Mouse (Mus musculus) C2C12 (cell line): ENCODE data around the gene Eif1. TPM values are rescaled to one million over a fixed set of nuclear protein-coding genes. Genes with fewer than 3 reads are reported as not detected.

ENCODE experiments used
- H3K27me3 ChIP-seq: one replicate; pipeline ENCODE4 v1.6.1; 2011; ENCODE audit not compliant: control insufficient read depth, insufficient read depth, insufficient read length
- H3K36me3 ChIP-seq: one replicate; pipeline ENCODE4 v1.6.1; 2011; ENCODE audit not compliant: control insufficient read depth, insufficient read depth
- H3K4me3 ChIP-seq: one replicate; pipeline ENCODE4 v1.5.1; 2011; ENCODE audit warnings: mild to moderate bottlenecking, control low read depth; ENCODE audit not compliant: poor library complexity, insufficient read depth, severe bottlenecking
- H3K79me2 ChIP-seq: one replicate; pipeline ENCODE4 v1.6.1; 2011; ENCODE audit not compliant: control insufficient read depth, insufficient read depth
- H3K79me3 ChIP-seq: one replicate; pipeline ENCODE4 v1.6.1; 2011; ENCODE audit warnings: low read depth, control low read depth
- H3ac ChIP-seq: one replicate; pipeline ENCODE3; 2011; ENCODE audit warnings: low read depth; ENCODE audit not compliant: control insufficient read depth, insufficient read length
- CEBPB ChIP-seq: IDR thresholded peaks from one replicate; pipeline ENCODE4 v1.6.1; 2011; ENCODE audit warnings: low read depth, mild to moderate bottlenecking, control low read depth, moderate library complexity
- CTCF ChIP-seq: IDR thresholded peaks from one replicate; pipeline ENCODE4 v1.5.1; 2011; ENCODE audit not compliant: control insufficient read depth, insufficient read depth, insufficient read length
- FOSL1 ChIP-seq: IDR thresholded peaks from one replicate; pipeline ENCODE4 v1.8.0; 2011; ENCODE audit warnings: mild to moderate bottlenecking, low read length; ENCODE audit not compliant: poor library complexity, insufficient read depth, severe bottlenecking
- MAX ChIP-seq: IDR thresholded peaks from one replicate; pipeline ENCODE4 v1.6.1; 2011; ENCODE audit warnings: mild to moderate bottlenecking, control low read depth
- MYOD1 ChIP-seq: IDR thresholded peaks from one replicate; pipeline ENCODE4 v1.6.1; 2011; ENCODE audit warnings: low read depth; ENCODE audit not compliant: control insufficient read depth, insufficient read length
- MYOG ChIP-seq: IDR thresholded peaks from one replicate; pipeline ENCODE4 v1.6.1; 2011; ENCODE audit not compliant: control insufficient read depth, insufficient read length; ENCODE audit errors: extremely low read depth
- USF1 ChIP-seq: IDR thresholded peaks from one replicate; pipeline ENCODE4 v1.6.1; 2011; ENCODE audit warnings: low read depth, mild to moderate bottlenecking, control low read depth, moderate library complexity
- polyA plus RNA-seq: library from polyadenylated mRNA; unstranded; fragments of >200 nt; fragmentation: generic; extraction: Trizol; gene quantifications from one replicate; pipeline ENCODE4 v1.2.1, GENCODE M21; 2012; ENCODE audit warnings: missing spikeins

Gene Eif1
- polyA plus RNA-seq, 1 experiment: 1,136 TPM

DNA sequence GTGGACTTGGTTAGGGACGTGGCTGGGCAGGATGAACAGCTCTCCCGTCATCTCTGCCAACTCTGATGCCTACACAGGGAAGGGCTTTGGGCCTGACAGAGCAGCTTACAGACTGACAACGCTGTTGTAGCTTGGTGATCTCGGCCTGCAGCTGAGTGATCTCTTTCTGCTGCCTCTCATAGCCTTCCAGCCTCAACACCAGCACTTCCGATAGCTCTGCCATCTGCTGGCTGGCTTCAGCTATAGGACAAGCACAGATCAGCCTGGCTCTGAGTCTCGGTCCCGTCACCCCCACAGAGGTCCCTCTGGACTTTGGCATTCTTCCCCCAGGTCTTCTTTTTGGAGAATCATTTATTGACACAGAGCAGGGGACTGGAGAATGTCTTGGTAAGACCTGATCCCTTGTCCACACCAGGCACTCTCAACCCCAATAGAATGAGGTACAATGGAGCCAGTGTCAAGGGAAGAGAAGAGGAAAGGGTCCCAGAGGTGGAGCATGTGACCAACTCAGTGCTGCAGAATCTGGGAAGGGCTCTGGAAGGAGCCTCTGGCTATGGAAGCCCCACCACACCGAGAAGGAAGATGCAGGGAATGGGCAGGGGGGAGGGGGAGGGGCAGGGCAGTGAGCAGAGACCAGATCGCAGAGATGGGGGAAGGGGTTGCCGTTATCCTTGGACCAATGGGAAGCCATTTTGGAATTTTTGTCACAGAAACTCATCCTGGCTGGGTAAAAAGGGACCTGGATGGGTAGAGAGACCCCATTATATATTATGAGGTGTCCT, 32.6 kb downstream of the Eif1 start:
- H3K27me3 ChIP-seq: peaks cover 21% of the 10 kb centered on the region
- H3K79me2 ChIP-seq: no peaks in the 10 kb centered on the region
- H3K79me3 ChIP-seq: no peaks in the 10 kb centered on the region
- peak; percentile 9 for TF ChIP-seq CTCF
- no peak for TF ChIP-seq FOSL1
- no peak overlapping the region for H3ac ChIP-seq
- no peak overlapping the region for H3K4me3 ChIP-seq
- no peaks in the 10 kb centered on the region for H3K36me3 ChIP-seq

DNA sequence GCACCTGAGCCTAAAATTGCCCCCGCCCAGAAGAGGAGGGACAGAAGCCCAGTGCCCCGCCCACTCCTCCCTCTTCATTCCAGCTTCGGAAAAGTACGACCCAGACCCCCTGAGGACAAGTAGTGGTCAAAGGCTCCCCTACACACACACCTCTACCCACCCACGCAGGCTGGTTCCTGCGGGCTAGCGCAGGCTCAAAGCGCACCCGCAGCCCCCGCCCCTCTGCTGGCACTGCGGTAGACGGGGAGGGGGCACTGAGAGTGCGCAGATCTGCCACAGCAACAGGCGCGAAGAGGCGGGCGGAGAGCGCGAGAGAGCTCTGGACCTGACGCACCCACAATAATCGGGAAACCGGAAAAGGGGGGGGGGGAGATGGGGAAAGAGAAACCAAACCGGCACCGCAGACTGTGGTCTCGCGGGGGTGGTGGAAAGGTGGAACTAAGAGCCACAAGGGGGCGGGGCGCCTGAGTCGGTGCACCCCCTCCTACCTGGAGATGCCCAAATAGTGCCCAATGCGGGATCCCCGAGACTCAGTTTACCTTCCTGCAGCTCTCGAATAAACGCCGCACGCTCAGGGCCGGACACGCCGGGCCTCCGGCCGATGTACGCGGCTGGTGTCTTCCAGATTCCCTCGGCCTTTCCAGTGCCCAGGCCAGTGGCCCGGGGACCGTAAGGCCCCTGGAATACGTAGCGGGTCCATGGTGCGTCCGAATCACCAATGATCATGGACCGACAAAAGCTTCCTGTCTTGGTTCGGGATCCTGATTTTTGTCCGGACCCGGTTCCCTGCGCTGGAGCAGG, 35.7 kb downstream of the Eif1 start:
- H3K79me2 ChIP-seq: no peaks in the 10 kb centered on the region
- peaks cover 13% of the 10 kb centered on the region for H3K27me3 ChIP-seq
- peak overlapping the region; percentile 43 for H3K4me3 ChIP-seq
- no peaks in the 10 kb centered on the region for H3K79me3 ChIP-seq
- H3K36me3 ChIP-seq: no peaks in the 10 kb centered on the region
- no peak for TF ChIP-seq CEBPB
- TF ChIP-seq MAX: no peak
- peak overlapping the region; percentile 69 for H3ac ChIP-seq

DNA sequence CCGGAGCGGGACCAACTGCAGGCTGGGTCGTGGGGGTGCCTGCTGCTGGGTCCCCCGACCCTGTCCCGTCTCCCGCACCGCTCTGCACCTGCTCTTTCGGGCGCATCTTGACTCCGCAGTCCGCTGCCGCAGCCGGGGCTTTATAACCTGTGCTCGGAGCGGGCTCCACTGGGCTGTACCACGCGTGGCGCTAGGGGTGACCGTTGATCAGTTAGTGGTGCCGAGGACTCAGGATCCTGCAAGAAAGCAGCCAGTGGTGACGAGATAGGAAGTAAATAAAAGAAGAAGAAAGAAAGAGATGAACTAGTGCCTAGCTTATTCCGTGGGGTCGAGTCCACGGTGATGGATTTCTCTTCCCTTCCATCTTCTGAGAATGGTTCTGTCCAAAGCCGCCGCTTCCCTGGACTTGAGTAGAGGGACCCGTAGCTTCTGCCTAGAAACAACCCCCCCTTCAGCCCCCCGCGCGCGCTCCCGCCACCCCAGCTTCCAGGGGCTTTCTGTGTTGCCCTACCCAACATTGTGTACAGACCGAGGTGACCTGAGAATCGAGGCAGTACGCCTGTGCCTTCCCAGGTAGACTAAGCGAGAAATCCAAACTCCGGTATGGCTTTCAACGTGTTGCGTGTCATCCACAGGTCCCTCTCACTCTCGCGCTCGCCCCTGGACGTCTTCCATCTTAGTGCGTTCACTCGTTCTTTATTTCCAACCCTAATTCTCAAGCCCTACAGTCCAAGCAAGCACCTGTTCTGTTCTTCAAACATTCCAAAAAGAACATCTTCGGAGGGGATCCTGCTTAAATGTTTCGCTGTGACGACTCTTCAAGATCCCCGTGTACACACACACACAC, 36.5 kb downstream of the Eif1 start, which contains the start of gene Hap1:
Gene Hap1, minus strand, starts transcription at position 157 of the 847 bp plus-strand sequence.
- H3K36me3 ChIP-seq: no peaks in the 10 kb centered on the region
- H3K27me3 ChIP-seq: peaks cover 13% of the 10 kb centered on the region
- H3K79me2 ChIP-seq: no peaks in the 10 kb centered on the region
- peak within 1 kb of the TSS; percentile 43 for H3K4me3 ChIP-seq
- no peak for TF ChIP-seq CTCF
- TF ChIP-seq CEBPB: no peak
- no peak for TF ChIP-seq USF1
- TF ChIP-seq MYOG: no peak
- TF ChIP-seq FOSL1: no peak
- TF ChIP-seq MAX: no peak
- TF ChIP-seq MYOD1: no peak
- H3K79me3 ChIP-seq: no peaks in the 10 kb centered on the region
- H3ac ChIP-seq: peak within 1 kb of the TSS; percentile 69

DNA sequence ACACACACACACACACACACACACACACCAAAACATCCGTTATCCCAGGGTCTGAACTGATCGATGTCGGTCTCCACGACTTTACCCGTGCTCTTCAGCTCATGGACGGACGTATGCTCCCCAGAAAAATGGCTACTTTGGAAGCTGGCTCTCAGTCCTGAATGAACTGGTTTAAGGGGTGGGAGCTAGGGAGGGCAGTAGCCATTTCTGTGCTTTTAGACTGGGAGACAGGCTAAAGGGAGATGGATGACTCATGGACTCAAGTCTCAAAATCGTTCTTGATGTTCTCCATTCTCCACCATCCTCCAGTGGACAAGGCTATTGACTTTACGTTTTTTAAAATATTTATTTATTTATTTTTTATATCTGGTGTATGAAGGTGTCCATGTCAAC, 37.1 kb downstream of the Eif1 start:
- Histone ChIP-seq H3K27me3 (peaks cover 13% of the 10 kb centered on the region), H3K4me3 (peak overlapping the region; percentile 43), H3ac (no peak overlapping the region), H3K79me2 (no peaks in the 10 kb centered on the region), H3K36me3 (no peaks in the 10 kb centered on the region), H3K79me3 (no peaks in the 10 kb centered on the region)
- no peak for TF ChIP-seq MAX
- TF ChIP-seq FOSL1: no peak
- TF ChIP-seq CTCF: no peak
- TF ChIP-seq MYOD1: no peak
- no peak for TF ChIP-seq MYOG
- no peak for TF ChIP-seq CEBPB
- TF ChIP-seq USF1: no peak

GRCm38 (mm10) chr11:100357408-100357807, 37.7 kb downstream of the Eif1 start:
- no peaks in the 10 kb centered on the region for H3K79me3 ChIP-seq
- peaks cover 13% of the 10 kb centered on the region for H3K27me3 ChIP-seq
- no peak overlapping the region for H3ac ChIP-seq
- H3K4me3 ChIP-seq: no peak overlapping the region
- TF ChIP-seq MYOG (no peak), MYOD1 (no peak), CEBPB (no peak), CTCF (no peak), FOSL1 (no peak), USF1 (no peak), MAX (no peak)
- H3K79me2 ChIP-seq: no peaks in the 10 kb centered on the region
- no peaks in the 10 kb centered on the region for H3K36me3 ChIP-seq
